Mouse (Mus musculus) lung, adult 2 months (tissue): ENCODE measurements at regions not wholly inside any gene's neighbourhood (a gene's known extent, or its start where the extent isn't known, plus 50 kb on each side); places are given as distances from the start of the nearest gene placed in this dataset.
A peak's percentile ranks its signal among the peaks of the same experiment; 100 is the strongest.

ENCODE experiments used
- DNase-seq: peaks from one replicate; pipeline ENCODE4 v3.0.0; 2022
- H3K4me1 ChIP-seq: fragments of 200-500 bp; 2 replicates; pipeline ENCODE4 v1.6.1; 2011; ENCODE audit warnings: low read length; ENCODE audit not compliant: control insufficient read depth, insufficient read depth
- H3K4me3 ChIP-seq: fragments of 200-500 bp; replicated peaks from 2 replicates; pipeline ENCODE3; 2011; ENCODE audit warnings: low read depth, mild to moderate bottlenecking, control low read depth, low read length; ENCODE audit errors: extremely low read depth
- CTCF ChIP-seq: fragments of 200-500 bp; IDR thresholded peaks from 2 replicates; pipeline ENCODE4 v1.5.1; 2011; ENCODE audit warnings: mild to moderate bottlenecking, low read length, control low read depth; ENCODE audit not compliant: insufficient read depth
- POLR2A ChIP-seq: fragments of 200-500 bp; IDR thresholded peaks from 2 replicates; pipeline ENCODE4 v1.6.1; 2011; ENCODE audit warnings: low read depth, mild to moderate bottlenecking, control low read depth, low read length, borderline replicate concordance; ENCODE audit errors: extremely low read depth
- WGBS: fragments of 180-500 bp; shearing (Covaris S2); methylation state at CpG from one replicate; pipeline ENCODE4 v1.1.7; 2018; 5-methylcytosine and 5-hydroxymethylcytosine counted together

DNA sequence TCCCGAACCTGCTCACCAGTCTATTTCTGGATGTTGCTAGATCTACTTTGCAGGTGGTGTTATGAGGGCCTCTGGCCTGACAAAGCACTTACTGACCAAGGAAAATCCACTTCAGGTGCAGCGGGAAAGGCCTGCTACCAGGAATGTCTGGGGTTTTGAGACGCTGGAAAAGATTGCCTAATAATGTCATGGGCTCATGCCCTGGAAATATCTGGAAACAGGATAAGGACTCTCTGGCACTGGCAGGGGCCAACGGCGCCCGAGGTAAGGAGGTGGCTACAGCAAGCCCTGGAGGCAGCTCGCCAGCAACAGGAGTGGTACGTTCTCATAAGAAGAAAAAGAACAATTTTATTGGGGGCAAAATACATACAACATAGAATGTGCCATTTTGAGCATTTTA lies 94.7 kb downstream of the Zfp36l1 start:
- Histone ChIP-seq H3K4me3 (no peak overlapping the region), H3K4me1 (peaks cover 4% of the 10 kb centered on the region; the same call in 1 of the 2 replicates)
- no peak for TF ChIP-seq CTCF
- TF ChIP-seq POLR2A, result no peak
- peak; percentile 45 for DNase-seq
- WGBS, result 70% methylated on average over 8 of the region's 8 CpGs

DNA sequence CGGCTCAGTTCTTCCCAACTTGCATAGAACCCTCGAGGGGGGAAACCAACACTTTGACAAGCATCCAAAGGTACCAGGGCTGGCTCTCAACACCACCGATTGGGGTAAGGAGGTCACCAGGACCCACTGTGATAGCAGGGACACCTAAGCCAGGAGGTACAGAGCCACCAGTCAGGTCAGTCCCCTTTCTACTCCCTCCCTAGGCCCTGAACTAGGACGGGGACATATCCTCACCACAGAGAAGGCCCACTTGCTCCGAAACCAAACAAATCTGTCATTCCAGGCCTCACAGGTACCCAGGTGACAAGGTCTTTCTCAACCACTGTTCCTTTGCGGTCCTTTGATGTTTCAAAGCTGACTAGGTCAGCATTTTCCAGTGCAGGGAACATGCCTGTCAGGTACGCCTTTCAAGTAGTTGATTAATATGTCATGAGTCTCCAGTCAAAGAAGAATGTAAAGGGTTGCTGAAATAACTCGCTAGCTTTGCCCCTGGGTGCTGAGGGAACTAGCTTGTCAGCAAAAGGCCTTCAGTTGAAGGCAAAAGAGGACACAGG lies 95.4 kb downstream of the Zfp36l1 start:
- TF ChIP-seq CTCF (no peak), POLR2A (no peak)
- H3K4me3 ChIP-seq, result no peak overlapping the region
- DNase-seq, result no peak
- 70% methylated on average over 8 of the region's 8 CpGs for WGBS
- peaks cover 4% of the 10 kb centered on the region; the same call in 1 of the 2 replicates for H3K4me1 ChIP-seq

DNA sequence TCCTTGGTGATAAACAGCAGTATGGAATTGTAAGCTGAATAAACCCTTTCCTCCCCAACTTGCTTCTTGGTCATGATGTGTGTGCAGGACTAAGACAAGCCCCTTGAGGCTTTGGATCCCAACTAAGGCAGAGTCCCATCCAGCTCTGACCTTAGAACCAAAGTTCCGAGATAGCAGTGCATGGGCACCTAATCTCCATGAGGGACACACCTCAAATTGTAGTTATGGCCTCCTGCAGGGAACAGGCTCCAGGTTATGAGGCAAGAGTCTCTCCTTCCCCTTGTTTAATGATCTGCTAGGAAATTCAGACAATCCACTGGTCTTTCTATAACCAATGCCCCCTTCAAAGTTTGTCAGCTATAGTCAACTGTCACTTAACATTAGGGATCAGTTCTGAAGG lies 96.9 kb downstream of the Zfp36l1 start:
- peaks cover 4% of the 10 kb centered on the region; the same call in 1 of the 2 replicates for H3K4me1 ChIP-seq
- TF ChIP-seq CTCF (no peak), POLR2A (no peak)
- WGBS, result 98% methylated on average over 1 of the region's 1 CpGs
- DNase-seq, result no peak
- H3K4me3 ChIP-seq, result no peak overlapping the region

DNA sequence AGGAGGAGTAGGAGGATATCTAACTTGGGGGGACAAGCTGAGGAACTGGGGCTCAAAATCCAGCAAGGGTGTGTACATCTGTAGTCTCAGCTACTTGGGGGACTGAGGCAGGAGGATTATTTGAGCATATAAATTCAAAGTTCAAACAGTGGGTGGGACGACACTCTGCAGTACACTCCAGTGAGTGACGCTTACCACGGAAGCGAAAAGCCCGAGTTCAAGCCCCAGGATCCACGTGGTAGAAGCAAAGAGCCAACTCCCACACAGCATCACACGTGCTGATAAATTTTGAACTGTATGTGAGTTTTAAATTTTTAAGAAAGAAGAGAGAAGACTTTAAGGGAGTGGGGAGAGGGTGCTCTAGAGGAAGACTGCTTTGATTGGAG lies 98.2 kb downstream of the Zfp36l1 start:
- H3K4me1 ChIP-seq, result peaks cover 4% of the 10 kb centered on the region; the same call in 1 of the 2 replicates
- no peak for DNase-seq
- 47% methylated on average over 7 of the region's 7 CpGs for WGBS
- no peak for TF ChIP-seq CTCF
- no peak for TF ChIP-seq POLR2A
- H3K4me3 ChIP-seq, result no peak overlapping the region

DNA sequence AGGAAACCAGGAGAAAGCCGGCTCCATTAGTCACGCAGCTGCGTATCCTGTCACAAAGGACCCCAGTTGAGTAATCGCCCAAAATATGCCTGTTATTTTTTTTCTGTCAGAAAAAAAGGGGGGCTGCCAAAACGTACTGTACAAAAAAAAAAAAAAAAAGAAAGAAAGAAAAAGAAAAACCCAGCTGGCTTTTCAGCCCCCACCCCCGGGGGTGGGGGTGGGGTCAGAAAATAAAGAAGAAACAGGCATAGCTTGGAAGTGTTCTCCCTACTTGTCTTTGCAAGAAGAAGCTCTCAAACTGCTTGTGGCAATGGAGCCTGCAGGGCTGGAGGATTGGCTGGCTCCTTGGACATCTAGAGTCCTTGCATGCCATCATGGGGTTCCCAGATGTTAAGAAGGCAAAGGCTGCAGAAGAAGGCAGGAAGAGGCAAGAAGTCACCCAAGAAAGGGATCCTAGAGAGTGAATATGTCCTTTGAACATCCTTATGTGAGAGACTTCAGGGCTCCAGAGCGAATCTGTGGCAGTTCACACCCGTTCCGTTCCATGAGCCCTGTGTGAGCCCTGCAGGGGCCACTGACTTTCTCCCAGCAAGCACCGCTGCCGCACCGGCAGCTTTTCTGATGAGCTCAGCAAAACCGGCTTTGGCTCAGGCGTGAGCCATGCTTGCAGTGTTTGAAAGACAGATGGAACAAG lies 98.8 kb downstream of the Zfp36l1 start:
- WGBS, result 24% methylated on average over 14 of the region's 14 CpGs
- TF ChIP-seq POLR2A (no peak), CTCF (no peak)
- Histone ChIP-seq H3K4me1 (peaks cover 4% of the 10 kb centered on the region; the same call in 1 of the 2 replicates), H3K4me3 (no peak overlapping the region)
- DNase-seq, result peak; percentile 36

GRCm38 (mm10) chr12:80013577-80013903 lies 99.3 kb downstream of the Zfp36l1 start:
- H3K4me1 ChIP-seq, result peaks cover 4% of the 10 kb centered on the region; the same call in 1 of the 2 replicates
- H3K4me3 ChIP-seq, result no peak overlapping the region
- 52% methylated on average over 6 of the region's 6 CpGs for WGBS
- no peak for TF ChIP-seq CTCF
- no peak for TF ChIP-seq POLR2A
- DNase-seq, result no peak

DNA sequence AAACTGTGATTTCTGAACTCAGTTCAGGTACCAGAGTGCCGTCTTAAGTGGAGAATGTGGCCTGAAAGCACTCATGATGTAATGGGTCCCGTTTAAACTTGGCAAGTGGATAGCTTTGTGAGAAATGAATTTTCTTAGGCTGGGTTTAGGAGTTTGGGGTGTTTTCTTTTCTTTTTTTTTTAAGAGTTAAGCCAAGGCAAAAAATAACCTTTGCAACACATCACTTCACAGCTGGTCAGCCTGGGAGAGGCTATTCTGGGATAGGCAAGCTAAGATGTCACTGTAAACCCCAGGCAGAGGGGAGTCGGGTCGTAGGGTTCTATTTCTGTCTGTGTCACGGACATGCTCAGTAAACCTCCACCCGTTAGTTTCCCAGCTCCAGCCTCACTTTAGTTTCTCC lies 100.9 kb downstream of the Zfp36l1 start:
- 65% methylated on average over 6 of the region's 6 CpGs for WGBS
- DNase-seq, result no peak
- TF ChIP-seq POLR2A, result no peak
- TF ChIP-seq CTCF, result no peak
- Histone ChIP-seq H3K4me1 (peaks cover 2% of the 10 kb centered on the region; the same call in 1 of the 2 replicates), H3K4me3 (no peak overlapping the region)

- H3K4me3 ChIP-seq, result no peak overlapping the region
- DNase-seq, result no peak
- TF ChIP-seq POLR2A (no peak), CTCF (no peak)
- peaks cover 2% of the 10 kb centered on the region; the same call in 1 of the 2 replicates for H3K4me1 ChIP-seq
- 52% methylated on average over 1 of the region's 1 CpGs for WGBS
These were observed 101.9 kb downstream of the Zfp36l1 start for GRCm38 (mm10) chr12:80010947-80011346.

GRCm38 (mm10) chr12:80010220-80010619 lies 102.6 kb downstream of the Zfp36l1 start:
- Histone ChIP-seq H3K4me3 (no peak overlapping the region), H3K4me1 (peaks cover 2% of the 10 kb centered on the region; the same call in 1 of the 2 replicates)
- no peak for DNase-seq
- WGBS, result 74% methylated on average over 2 of the region's 2 CpGs
- no peak for TF ChIP-seq CTCF
- no peak for TF ChIP-seq POLR2A

DNA sequence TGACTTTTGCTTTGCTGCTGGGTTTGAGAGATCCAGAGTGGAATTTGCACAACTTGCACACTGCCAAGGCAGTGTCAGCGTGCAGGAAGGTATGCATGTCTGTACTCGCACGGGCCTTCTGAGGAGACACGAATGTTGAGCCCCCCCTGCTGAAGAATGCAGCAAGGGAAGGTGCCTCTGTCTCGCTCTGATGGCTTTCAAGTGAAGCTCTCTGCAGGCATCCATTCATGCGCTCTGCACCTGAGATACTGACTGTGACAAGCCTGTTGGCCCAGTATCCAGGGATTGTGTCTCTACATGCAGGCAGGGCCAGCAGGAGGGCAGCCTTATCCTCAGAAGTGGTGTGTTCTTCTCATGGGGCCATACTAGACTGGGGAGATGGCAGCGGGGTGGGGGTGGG lies 105.0 kb downstream of the Zfp36l1 start:
- DNase-seq, result no peak
- TF ChIP-seq CTCF, result no peak
- no peak for TF ChIP-seq POLR2A
- no peak overlapping the region for H3K4me3 ChIP-seq
- H3K4me1 ChIP-seq, result no peaks in the 10 kb centered on the region; the same call in 1 of the 2 replicates
- WGBS, result 72% methylated on average over 7 of the region's 7 CpGs
